Mouse (Mus musculus) right cerebral cortex, postnatal 10 days (tissue): ENCODE measurements around the gene Tia1.

ENCODE experiments used
- DNase-seq, 2 experiments: peaks; one replicate each; pipeline ENCODE4 v3.0.0; 2021; ENCODE audit warnings: low spot score in 2 of 2

Gene Tia1

DNA sequence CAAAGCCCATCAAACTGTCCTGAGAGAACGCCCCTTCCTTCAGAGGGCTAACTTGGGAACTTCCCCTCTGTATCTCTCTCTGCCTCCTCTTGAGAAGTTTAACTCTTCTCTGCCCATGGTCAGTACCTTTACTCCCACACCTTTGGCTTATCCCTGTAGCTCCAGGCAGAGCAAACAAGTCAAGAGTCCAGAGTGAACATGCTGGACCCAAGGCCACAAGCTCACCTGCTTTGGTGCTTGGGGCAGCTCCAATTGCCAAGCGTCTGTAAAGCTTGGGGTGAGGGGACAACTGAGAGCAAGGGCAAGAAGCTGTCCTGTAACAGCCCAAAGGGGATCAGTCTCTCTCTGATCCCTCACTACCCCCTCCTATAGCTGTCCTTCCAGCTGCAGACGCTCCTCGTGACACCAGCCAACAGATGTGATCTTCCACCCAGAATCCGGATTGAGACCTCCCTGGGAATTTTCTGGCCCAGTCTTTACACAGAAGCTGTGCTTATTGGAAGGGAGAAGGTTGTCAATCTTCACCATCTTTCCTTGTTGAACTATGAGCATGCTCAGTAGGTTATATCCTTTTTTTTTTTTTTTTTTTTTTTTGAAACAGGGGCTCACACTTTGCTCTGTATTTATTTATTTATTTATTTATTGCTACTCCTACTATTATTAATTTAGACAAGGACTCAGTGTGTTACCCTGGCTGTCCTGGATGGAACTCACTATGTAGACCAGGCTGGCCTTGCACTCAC is 18.5 kb upstream of the Tia1 start:
- no peak for DNase-seq

GRCm38 (mm10) chr6:86387313-86387712 is 16.7 kb upstream of the Tia1 start:
- DNase-seq, result no peak

DNA sequence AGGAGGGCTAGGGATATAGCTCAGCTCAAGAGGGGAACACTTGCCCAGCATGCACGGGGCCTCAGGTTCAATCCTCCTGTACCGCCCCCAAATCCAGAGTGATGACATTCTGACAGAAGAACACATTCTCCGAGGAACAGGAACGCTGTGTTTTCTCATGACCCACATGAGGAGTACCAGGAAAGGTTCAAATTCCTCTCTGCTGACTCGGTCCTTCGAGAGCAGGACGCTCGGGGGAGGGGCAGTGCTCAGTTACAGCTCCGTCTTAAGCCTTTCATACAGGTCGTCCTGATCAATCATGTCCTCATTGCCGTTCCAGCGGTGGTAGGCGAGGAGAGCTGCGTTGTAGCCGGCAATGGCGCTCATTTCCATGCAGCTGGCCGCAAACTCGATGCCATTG is 15.6 kb upstream of the Tia1 start:
- DNase-seq, result no peak

DNA sequence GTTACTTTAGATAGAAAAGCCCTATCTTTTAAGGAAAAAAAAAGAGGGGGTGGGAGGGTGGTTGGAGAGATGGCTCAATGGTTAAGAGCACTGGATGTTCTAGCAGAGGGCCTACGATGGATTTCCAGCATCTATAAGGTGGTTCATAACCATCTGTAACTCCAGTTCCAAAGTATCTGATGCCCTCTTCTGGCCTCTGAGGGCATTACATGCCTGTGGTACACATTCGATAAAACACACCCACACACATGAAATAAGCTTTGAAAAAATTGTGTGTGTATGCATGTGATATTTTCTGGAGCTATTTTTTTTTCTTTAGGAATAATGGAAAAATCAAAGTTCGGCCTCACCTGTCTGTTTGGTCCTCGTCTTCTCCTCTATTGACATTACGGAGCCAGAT is 12.7 kb upstream of the Tia1 start:
- no peak for DNase-seq

DNA sequence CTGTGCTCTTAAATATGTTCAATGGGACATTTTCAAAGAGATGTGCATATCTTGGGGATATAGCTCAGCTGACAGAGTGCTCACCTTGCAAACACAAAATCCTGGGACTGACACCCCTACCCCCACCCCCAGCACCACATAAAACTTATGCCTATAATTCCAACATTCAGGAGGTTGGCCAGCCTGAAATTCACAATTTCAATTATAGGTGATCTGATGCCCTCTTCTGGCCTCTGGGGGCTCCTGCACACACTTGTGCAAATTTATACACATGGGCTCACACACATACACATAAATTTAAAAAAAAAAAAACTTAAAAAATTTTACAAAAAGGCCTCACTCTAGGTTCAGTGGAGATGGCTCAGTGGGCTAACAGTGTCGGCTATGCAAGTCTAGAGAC is 10.8 kb upstream of the Tia1 start:
- DNase-seq, result no peak

DNA sequence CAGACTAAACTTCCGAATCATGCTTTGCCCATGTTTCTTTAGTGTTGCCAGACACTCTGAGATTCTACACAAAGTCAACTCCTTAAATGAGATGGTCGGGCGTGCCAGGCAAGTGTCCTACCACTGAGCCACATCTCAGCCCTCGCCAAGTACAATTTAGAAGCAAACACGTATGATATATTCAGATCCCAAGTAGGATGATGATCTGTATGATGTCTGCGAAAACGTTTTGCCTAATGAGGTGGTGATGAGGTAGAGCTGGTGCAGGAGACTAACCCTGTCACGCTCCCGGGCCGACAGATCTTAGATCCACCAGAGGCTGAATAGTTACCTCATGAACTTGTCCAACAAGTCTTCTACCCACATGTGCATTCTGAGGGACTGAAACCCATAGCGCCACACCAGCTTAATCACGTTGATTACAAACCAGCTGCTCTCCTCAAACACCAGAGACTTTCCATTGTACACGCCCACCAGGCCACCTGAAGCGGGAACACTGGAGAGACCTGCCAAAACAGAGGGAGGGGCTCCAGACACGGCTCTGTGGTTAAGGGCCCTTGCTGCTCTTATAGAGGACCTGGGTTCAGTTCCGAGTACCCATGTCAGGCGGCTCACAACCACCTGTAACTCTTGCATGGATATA is 9.8 kb upstream of the Tia1 start:
- DNase-seq, result no peak

- no peak for DNase-seq
Measured at GRCm38 (mm10) chr6:86395021-86395420, 9.0 kb upstream of the Tia1 start.

DNA sequence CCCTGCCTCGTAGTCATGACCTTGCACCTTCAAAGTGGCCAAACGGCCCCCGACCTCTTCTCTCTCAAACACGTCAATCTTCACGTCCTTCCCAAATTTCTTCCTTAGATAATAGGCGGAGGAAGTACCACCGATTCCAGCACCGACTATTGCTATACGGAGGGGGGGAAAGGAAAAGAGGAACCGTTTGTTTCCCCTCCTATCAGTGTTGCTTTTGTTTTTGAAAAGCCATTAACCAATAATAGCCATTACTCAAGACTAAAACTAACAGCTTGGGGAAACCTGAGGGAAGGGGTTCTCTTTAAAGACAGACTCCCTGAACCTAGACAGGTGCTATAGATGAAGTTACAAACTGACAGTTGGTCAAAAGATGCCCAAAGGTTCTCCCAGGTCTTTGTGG is 8.1 kb upstream of the Tia1 start:
- DNase-seq, result no peak

GRCm38 (mm10) chr6:86396581-86397256 is 7.3 kb upstream of the Tia1 start, which contains the start of gene Pcyox1:
Gene Pcyox1 (minus strand): TSS chr6:86397154.
- DNase-seq, result peak; percentile 91

- DNase-seq, result no peak
Measured at GRCm38 (mm10) chr6:86397257-86397980, 6.6 kb upstream of the Tia1 start.

DNA sequence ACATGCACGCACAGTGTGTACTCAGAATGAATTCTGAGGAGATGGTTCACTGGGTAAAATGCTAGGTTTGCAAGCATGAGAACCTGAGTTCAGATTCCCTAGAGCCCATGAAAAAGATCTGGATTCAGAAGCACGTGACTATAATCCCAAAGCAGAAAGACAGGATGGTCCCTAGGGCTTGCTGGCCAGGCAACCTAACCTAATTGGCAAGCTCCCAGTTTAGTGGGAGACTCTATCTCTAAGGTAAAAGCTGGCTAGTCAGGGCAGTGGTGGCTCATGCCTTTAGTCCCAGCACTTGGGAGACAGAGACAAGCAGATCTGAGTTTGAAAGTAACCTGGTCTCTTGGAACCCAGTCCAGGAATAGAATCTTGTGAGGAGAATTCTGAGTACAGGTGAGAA is 5.0 kb upstream of the Tia1 start:
- DNase-seq, result no peak

DNA sequence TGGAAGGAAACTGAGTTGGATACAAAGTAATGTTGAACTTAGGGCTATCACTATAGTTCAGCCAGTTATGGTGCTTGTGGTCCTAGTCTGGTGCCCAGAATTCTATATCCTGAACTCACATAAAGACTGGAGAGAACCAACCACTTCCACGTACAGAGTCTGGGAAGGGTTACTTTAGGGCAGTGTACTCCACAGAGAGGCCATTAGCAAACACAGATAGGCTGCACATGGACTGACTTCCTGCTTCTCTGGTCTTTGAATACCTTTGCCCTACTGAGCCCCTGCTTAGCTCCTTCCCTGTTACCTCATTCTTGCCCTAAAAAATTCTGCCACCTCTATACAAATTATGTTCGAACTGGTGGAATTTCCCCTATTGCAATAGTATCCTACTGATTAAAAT is 4.0 kb upstream of the Tia1 start:
- DNase-seq, result no peak

DNA sequence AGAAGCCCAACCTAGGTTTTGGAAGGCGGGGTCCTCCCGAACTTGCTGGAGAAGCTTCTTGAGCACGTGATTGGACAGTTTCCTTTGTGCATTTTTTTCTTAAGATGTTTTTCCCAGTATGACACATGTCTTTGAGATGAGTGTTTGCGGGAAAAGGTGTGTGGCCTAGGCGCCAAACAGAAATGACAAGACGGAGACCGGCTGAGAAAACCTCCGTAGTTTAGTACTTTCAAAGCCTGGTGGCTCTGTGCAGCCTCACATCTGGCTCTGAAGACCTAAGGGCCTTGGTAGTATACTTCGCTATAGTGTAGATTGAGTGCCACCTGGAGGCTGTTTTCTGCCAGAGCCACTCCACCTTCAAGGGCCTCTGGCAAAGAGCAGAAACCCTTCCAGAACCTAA is 3.0 kb upstream of the Tia1 start:
- peak; percentile 70 to 74 for DNase-seq

DNA sequence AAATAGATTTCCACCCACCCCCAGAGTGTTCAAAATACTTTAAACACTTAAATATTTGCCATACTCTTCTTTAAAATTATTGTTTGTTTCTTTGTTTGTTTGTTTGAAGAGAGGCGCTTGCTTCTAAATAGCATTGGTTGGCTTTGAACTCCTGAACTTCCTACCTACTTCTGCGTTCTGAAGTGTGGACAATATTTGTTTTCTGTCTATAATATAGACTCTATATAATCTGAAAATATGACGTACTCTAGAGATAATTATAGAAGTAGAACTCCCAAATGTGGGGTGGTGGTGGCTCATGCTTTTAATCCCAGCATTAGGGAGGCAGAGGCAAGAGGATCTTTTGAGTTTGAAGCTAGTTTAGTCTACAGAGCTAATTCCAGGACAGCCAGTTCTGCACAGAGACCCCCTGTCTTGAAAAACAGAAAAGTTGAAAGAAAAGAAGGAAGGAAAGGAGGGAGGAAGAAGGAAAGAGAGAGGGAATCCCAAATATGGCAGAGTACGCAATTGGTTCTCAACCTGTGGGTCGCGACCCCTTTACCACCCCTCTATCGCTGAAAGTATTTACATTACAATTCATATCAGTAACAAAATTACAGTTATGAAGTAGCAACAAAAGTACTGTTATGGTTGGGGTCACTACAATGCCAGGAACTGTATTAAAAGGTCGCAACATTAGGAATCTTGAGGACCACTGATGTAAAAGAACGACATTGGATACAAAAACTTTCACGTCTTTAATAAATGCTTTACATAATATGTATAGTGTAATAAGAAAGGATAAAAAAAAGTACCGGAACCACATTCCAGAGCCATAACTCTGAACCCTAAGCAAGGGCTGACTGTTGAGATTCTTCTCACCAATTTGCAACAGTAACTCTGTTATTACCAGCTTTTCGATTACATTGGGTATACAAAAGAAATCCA is 1.1 kb upstream of the Tia1 start:
- no peak for DNase-seq

DNA sequence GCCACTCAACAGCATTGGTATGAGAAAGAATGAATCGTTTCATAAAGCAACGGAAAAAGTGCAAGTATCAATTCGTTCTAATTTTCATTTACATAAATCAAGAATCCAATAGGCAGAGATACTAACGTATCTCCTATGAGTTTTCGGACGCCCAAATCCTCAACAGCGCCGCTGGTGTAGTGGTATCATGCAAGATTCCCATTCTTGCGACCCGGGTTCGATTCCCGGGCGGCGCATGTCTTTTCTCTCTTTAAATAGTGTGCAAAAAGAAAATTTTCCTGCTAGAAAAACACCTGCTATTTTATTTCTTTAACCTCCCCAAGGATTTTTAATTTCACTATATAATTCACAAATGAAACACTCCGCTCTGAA is 305 bp upstream of the Tia1 start:
- DNase-seq, result peak; percentile 88 to 90

DNA sequence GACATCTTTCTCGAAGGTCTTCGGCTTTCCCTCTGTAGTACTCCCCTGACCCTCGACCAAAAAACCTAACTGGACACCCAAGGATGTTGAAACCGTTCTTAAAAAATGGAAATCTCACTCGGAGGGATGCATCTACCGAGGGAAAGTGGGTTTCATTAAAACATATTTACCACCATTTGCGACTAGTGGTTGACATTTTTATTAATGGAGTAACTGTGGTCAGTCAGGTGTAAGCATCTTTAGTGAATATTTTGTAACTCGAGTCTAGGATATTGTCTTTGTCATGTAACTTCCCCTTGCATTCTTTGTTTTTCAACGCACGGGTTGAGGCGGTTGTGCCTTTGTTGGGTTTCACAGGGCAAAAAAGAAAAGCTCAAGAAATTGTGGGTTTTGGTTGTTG is 977 bp downstream of the Tia1 start:
- no peak for DNase-seq

DNA sequence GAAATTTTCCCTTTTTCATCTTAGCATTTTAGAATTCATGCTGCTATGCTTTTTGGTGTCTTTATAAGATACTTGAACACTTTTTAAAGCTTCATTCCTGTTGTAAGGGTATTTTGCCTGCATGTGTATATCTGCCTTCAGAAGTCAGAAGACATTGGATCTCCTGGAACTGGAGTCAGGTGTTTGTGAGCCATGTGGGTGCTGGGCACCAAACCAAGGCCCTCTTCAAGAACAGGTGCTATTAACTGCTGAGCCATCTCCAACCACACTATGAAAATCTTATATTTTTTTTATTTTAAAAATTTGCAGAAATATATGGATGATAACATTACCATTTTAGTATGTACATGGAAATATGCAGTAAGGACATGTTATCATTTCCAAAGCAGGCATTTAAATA is 2.3 kb downstream of the Tia1 start:
- no peak for DNase-seq

DNA sequence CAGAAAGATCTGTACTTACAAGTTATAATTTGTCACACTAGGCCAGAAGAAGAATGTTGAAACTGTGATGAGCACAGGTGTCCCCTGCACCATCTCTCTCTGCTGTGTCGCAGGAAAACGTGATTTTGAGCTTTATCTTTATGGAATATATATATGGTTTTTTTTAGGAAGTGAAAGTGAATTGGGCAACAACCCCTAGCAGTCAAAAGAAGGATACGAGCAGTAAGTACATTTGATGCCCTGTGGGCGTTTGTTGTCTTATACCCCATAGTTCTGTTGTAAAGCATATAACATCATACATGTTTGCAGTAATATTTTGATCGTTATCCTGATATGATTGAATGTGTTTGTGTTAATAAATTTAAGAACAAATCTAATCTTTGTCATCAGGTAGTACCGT is 14.7 kb downstream of the Tia1 start:
- no peak for DNase-seq

GRCm38 (mm10) chr6:86419239-86419638 is 15.2 kb downstream of the Tia1 start:
- no peak for DNase-seq

GRCm38 (mm10) chr6:86420491-86420890 is 16.5 kb downstream of the Tia1 start:
- DNase-seq, result no peak

GRCm38 (mm10) chr6:86426358-86426757 is 22.3 kb downstream of the Tia1 start, which contains the start of gene Gm44790:
Gene Gm44790 (plus strand): TSS chr6:86426658.
- no peak for DNase-seq
